Mouse (Mus musculus): ENCODE data around the gene Cyp4f14.

DNA sequence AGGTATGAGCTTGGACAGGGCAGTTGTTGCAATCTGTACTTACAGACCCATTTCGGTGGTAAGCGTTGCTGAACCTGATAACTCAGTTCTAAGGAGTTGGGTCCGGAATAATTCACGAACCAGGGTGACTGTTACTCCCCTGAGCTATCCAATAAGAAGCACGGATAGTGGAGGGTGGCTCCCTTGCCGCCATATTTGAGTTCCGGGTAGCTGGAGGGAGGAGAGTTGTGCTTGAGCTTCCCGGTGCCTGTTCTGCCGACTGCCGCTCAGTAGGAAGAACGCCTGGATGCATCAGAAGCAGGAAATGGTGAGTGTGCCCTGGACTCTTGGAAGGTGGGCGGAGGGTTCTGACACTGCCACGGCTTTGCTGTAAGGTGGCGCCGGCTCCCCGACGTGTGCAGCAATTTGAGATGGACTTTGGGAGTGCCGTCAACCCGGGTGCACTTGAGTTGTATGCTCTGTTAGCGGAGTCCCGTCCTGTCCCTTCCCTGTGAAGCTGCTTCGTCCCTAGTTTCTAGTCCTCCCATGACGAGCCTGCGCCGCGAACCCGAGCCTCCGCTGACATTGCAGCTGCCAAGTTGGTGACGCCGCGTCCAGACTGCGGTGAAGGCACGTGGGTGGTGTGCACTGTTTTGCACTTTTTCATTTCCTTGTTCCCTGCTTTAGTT lies 48.6 kb upstream of the Cyp4f14 start, which contains the start of gene Zfp472:
- TF ChIP-seq CTCF (IDR thresholded peaks at IDR 0.05; ENCODE audit: extremely low read depth, insufficient read depth, low read length) = no peak
- peak; percentile 28 for TF ChIP-seq POLR2A (IDR thresholded peaks at IDR 0.05; ENCODE audit: extremely low read depth, insufficient read depth, low read length)
